Mouse (Mus musculus): Measurements from ENCODE around the gene Lctl. TPM values are rescaled to one million over a fixed set of nuclear protein-coding genes. Genes with fewer than 3 reads are reported as not detected.

The Lctl gene
- not detected in 2 replicates for polyA plus RNA-seq (2014; fragmentation: Nextera tagmentation; extraction: Ambion mirVana)

- 78% methylated on average over 3 of the region's 3 CpGs for WGBS
Measured at GRCm38 (mm10) chr9:64116876-64117275, at the start of gene Lctl. Gene Lctl (plus strand): TSS chr9:64117147.

GRCm38 (mm10) chr9:64067787-64068186 is 49.2 kb upstream of the Lctl start:
- DNase-seq (ENCODE audit: low spot score): no peak
- Histone ChIP-seq H3K27ac (ENCODE audit: low read depth, low read length) (no peak overlapping the region), H3K27me3 (ENCODE audit: control insufficient read depth, insufficient read depth, low read length) (no peaks in the 10 kb centered on the region), H3K4me3 (ENCODE audit: low read depth, low read length) (no peak overlapping the region), H3K9ac (ENCODE audit: low read length) (no peak overlapping the region), H3K4me2 (ENCODE audit: low read depth) (no peak overlapping the region), H3K36me3 (ENCODE audit: control insufficient read depth, insufficient read depth, low read length) (no peaks in the 10 kb centered on the region), H3K4me1 (ENCODE audit: control insufficient read depth, insufficient read depth, low read length) (peaks cover 4% of the 10 kb centered on the region; the same call in 1 of the 2 replicates), H3K9me3 (ENCODE audit: control insufficient read depth, low read length) (no peaks in the 10 kb centered on the region)
- ATAC-seq (ENCODE audit: insufficient read depth, low FRiP score, low TSS enrichment): no peak
- 89% methylated on average over 5 of the region's 5 CpGs for WGBS

More at GRCm38 (mm10) chr9:64116876-64117275, at the start of gene Lctl:
- Histone ChIP-seq H3K9ac (ENCODE audit: low read length) (no peak within 1 kb of the TSS), H3K27ac (ENCODE audit: low read depth, low read length) (no peak within 1 kb of the TSS), H3K9me3 (ENCODE audit: control insufficient read depth, low read length) (no peaks in the 10 kb centered on the region), H3K27me3 (ENCODE audit: control insufficient read depth, insufficient read depth, low read length) (no peaks in the 10 kb centered on the region), H3K36me3 (ENCODE audit: control insufficient read depth, insufficient read depth, low read length) (no peaks in the 10 kb centered on the region), H3K4me2 (ENCODE audit: low read depth) (no peak within 1 kb of the TSS), H3K4me1 (ENCODE audit: control insufficient read depth, insufficient read depth, low read length) (no peaks in the 10 kb centered on the region), H3K4me3 (ENCODE audit: low read depth, low read length) (no peak within 1 kb of the TSS)
- no peak for ATAC-seq (ENCODE audit: insufficient read depth, low FRiP score, low TSS enrichment)
- no peak for DNase-seq (ENCODE audit: low spot score)

- Histone ChIP-seq H3K4me1 (ENCODE audit: control insufficient read depth, insufficient read depth, low read length) (peaks cover 4% of the 10 kb centered on the region; the same call in 1 of the 2 replicates), H3K36me3 (ENCODE audit: control insufficient read depth, insufficient read depth, low read length) (no peaks in the 10 kb centered on the region), H3K4me2 (ENCODE audit: low read depth) (no peak overlapping the region), H3K27me3 (ENCODE audit: control insufficient read depth, insufficient read depth, low read length) (no peaks in the 10 kb centered on the region), H3K27ac (ENCODE audit: low read depth, low read length) (no peak overlapping the region), H3K9me3 (ENCODE audit: control insufficient read depth, low read length) (no peaks in the 10 kb centered on the region), H3K4me3 (ENCODE audit: low read depth, low read length) (no peak overlapping the region), H3K9ac (ENCODE audit: low read length) (no peak overlapping the region)
- WGBS: 50% methylated on average over 1 of the region's 1 CpGs
- no peak for DNase-seq (ENCODE audit: low spot score)
- no peak for ATAC-seq (ENCODE audit: insufficient read depth, low FRiP score, low TSS enrichment)
Measured at GRCm38 (mm10) chr9:64068571-64068970, 48.4 kb upstream of the Lctl start.

GRCm38 (mm10) chr9:64069131-64069530 is 47.8 kb upstream of the Lctl start:
- Histone ChIP-seq H3K36me3 (ENCODE audit: control insufficient read depth, insufficient read depth, low read length) (no peaks in the 10 kb centered on the region), H3K4me3 (ENCODE audit: low read depth, low read length) (no peak overlapping the region), H3K4me1 (ENCODE audit: control insufficient read depth, insufficient read depth, low read length) (peaks cover 4% of the 10 kb centered on the region; the same call in 1 of the 2 replicates), H3K27me3 (ENCODE audit: control insufficient read depth, insufficient read depth, low read length) (no peaks in the 10 kb centered on the region), H3K9me3 (ENCODE audit: control insufficient read depth, low read length) (no peaks in the 10 kb centered on the region), H3K4me2 (ENCODE audit: low read depth) (no peak overlapping the region), H3K27ac (ENCODE audit: low read depth, low read length) (no peak overlapping the region), H3K9ac (ENCODE audit: low read length) (no peak overlapping the region)
- WGBS: 81% methylated on average over 5 of the region's 5 CpGs
- ATAC-seq (ENCODE audit: insufficient read depth, low FRiP score, low TSS enrichment): no peak
- DNase-seq (ENCODE audit: low spot score): no peak

- H3K9ac ChIP-seq (ENCODE audit: low read length): no peak overlapping the region
- H3K9me3 ChIP-seq (ENCODE audit: control insufficient read depth, low read length): no peaks in the 10 kb centered on the region
- ATAC-seq (ENCODE audit: insufficient read depth, low FRiP score, low TSS enrichment): no peak
- no peak for DNase-seq (ENCODE audit: low spot score)
- no peaks in the 10 kb centered on the region for H3K36me3 ChIP-seq (ENCODE audit: control insufficient read depth, insufficient read depth, low read length)
- H3K4me1 ChIP-seq (ENCODE audit: control insufficient read depth, insufficient read depth, low read length): peaks cover 4% of the 10 kb centered on the region; the same call in 1 of the 2 replicates
- H3K27ac ChIP-seq (ENCODE audit: low read depth, low read length): no peak overlapping the region
- H3K4me2 ChIP-seq (ENCODE audit: low read depth): no peak overlapping the region
- no peaks in the 10 kb centered on the region for H3K27me3 ChIP-seq (ENCODE audit: control insufficient read depth, insufficient read depth, low read length)
- H3K4me3 ChIP-seq (ENCODE audit: low read depth, low read length): no peak overlapping the region
- 89% methylated on average over 5 of the region's 5 CpGs for WGBS
Measured at GRCm38 (mm10) chr9:64070674-64071073, 46.3 kb upstream of the Lctl start.

GRCm38 (mm10) chr9:64074831-64075230 is 42.1 kb upstream of the Lctl start:
- 77% methylated on average over 8 of the region's 8 CpGs for WGBS
- ATAC-seq (ENCODE audit: insufficient read depth, low FRiP score, low TSS enrichment): no peak
- DNase-seq (ENCODE audit: low spot score): no peak

GRCm38 (mm10) chr9:64076412-64076811 is 40.5 kb upstream of the Lctl start:
- DNase-seq (ENCODE audit: low spot score) (no peak), ATAC-seq (ENCODE audit: insufficient read depth, low FRiP score, low TSS enrichment) (no peak)
- H3K27me3 ChIP-seq (ENCODE audit: control insufficient read depth, insufficient read depth, low read length): no peaks in the 10 kb centered on the region
- no peak overlapping the region for H3K4me3 ChIP-seq (ENCODE audit: low read depth, low read length)
- no peak overlapping the region for H3K4me2 ChIP-seq (ENCODE audit: low read depth)
- 73% methylated on average over 2 of the region's 2 CpGs for WGBS
- no peaks in the 10 kb centered on the region for H3K36me3 ChIP-seq (ENCODE audit: control insufficient read depth, insufficient read depth, low read length)
- no peak overlapping the region for H3K27ac ChIP-seq (ENCODE audit: low read depth, low read length)
- no peaks in the 10 kb centered on the region for H3K4me1 ChIP-seq (ENCODE audit: control insufficient read depth, insufficient read depth, low read length)
- no peaks in the 10 kb centered on the region for H3K9me3 ChIP-seq (ENCODE audit: control insufficient read depth, low read length)
- H3K9ac ChIP-seq (ENCODE audit: low read length): no peak overlapping the region

More at GRCm38 (mm10) chr9:64074831-64075230, 42.1 kb upstream of the Lctl start:
- Histone ChIP-seq H3K9me3 (ENCODE audit: control insufficient read depth, low read length) (no peaks in the 10 kb centered on the region), H3K27me3 (ENCODE audit: control insufficient read depth, insufficient read depth, low read length) (no peaks in the 10 kb centered on the region), H3K27ac (ENCODE audit: low read depth, low read length) (no peak overlapping the region), H3K9ac (ENCODE audit: low read length) (no peak overlapping the region), H3K4me2 (ENCODE audit: low read depth) (no peak overlapping the region), H3K36me3 (ENCODE audit: control insufficient read depth, insufficient read depth, low read length) (no peaks in the 10 kb centered on the region), H3K4me1 (ENCODE audit: control insufficient read depth, insufficient read depth, low read length) (no peaks in the 10 kb centered on the region), H3K4me3 (ENCODE audit: low read depth, low read length) (no peak overlapping the region)

GRCm38 (mm10) chr9:64078386-64078792 is 38.6 kb upstream of the Lctl start:
- Histone ChIP-seq H3K27ac (ENCODE audit: low read depth, low read length) (no peak overlapping the region), H3K36me3 (ENCODE audit: control insufficient read depth, insufficient read depth, low read length) (no peaks in the 10 kb centered on the region), H3K27me3 (ENCODE audit: control insufficient read depth, insufficient read depth, low read length) (peaks cover 2% of the 10 kb centered on the region; the same call in 1 of the 2 replicates), H3K4me2 (ENCODE audit: low read depth) (no peak overlapping the region), H3K4me1 (ENCODE audit: control insufficient read depth, insufficient read depth, low read length) (no peaks in the 10 kb centered on the region), H3K4me3 (ENCODE audit: low read depth, low read length) (no peak overlapping the region), H3K9ac (ENCODE audit: low read length) (no peak overlapping the region), H3K9me3 (ENCODE audit: control insufficient read depth, low read length) (no peaks in the 10 kb centered on the region)
- WGBS: 56% methylated on average over 7 of the region's 7 CpGs
- DNase-seq (ENCODE audit: low spot score) (no peak), ATAC-seq (ENCODE audit: insufficient read depth, low FRiP score, low TSS enrichment) (no peak)

- WGBS: 78% methylated on average over 6 of the region's 6 CpGs
Measured at GRCm38 (mm10) chr9:64079922-64080321, 37.0 kb upstream of the Lctl start.

More at GRCm38 (mm10) chr9:64079922-64080321, 37.0 kb upstream of the Lctl start:
- Histone ChIP-seq H3K36me3 (ENCODE audit: control insufficient read depth, insufficient read depth, low read length) (no peaks in the 10 kb centered on the region), H3K27ac (ENCODE audit: low read depth, low read length) (no peak overlapping the region), H3K27me3 (ENCODE audit: control insufficient read depth, insufficient read depth, low read length) (peaks cover 8% of the 10 kb centered on the region; the same call in 1 of the 2 replicates), H3K9me3 (ENCODE audit: control insufficient read depth, low read length) (no peaks in the 10 kb centered on the region), H3K4me3 (ENCODE audit: low read depth, low read length) (no peak overlapping the region), H3K9ac (ENCODE audit: low read length) (no peak overlapping the region), H3K4me2 (ENCODE audit: low read depth) (no peak overlapping the region), H3K4me1 (ENCODE audit: control insufficient read depth, insufficient read depth, low read length) (peaks cover 5% of the 10 kb centered on the region; the same call in 1 of the 2 replicates)
- ATAC-seq (ENCODE audit: insufficient read depth, low FRiP score, low TSS enrichment) (no peak), DNase-seq (ENCODE audit: low spot score) (no peak)
